Mouse (Mus musculus) CH12.LX (cell line): ENCODE results near the gene Lamb2.

Experiments used
- CHD1 ChIP-seq: IDR thresholded peaks from 2 replicates; pipeline ENCODE4 v1.6.1; 2012; ENCODE audit warnings: low read depth, low read length, improper control_type of control experiment, inconsistent platforms
- CHD2 ChIP-seq: IDR thresholded peaks from 2 replicates; pipeline ENCODE4 v1.6.1; 2011; ENCODE audit warnings: low read length, improper control_type of control experiment
- CTCF ChIP-seq, 2 experiments: IDR thresholded peaks in 1 of 2; conservative IDR thresholded peaks in 1 of 2; 2 replicates each; pipeline ENCODE4 v1.5.1; 2011 to 2012; ENCODE audit warnings: low read depth in 2 of 2, low read length in 2 of 2, improper control_type of control experiment in 1 of 2, inconsistent platforms in 1 of 2, mild to moderate bottlenecking in 1 of 2, moderate library complexity in 1 of 2
- EP300 ChIP-seq: IDR thresholded peaks from 2 replicates; pipeline ENCODE4 v1.6.1; 2011; ENCODE audit warnings: low read length, improper control_type of control experiment
- MAFK ChIP-seq: IDR thresholded peaks from 2 replicates; pipeline ENCODE4 v1.6.1; 2011; ENCODE audit warnings: low read length, improper control_type of control experiment; ENCODE audit not compliant: insufficient replicate concordance
- NELFE ChIP-seq: IDR thresholded peaks from 2 replicates; pipeline ENCODE4 v1.6.1; 2011; ENCODE audit warnings: low read depth, low read length, improper control_type of control experiment
- POLR2A ChIP-seq: IDR thresholded peaks from 2 replicates; pipeline ENCODE4 v1.6.1; 2011; ENCODE audit warnings: low read depth, mild to moderate bottlenecking, improper control_type of control experiment, low read length
- USF1 ChIP-seq: IDR thresholded peaks from 2 replicates; pipeline ENCODE4 v1.6.1; 2014; ENCODE audit warnings: low read depth, mild to moderate bottlenecking, inconsistent platforms, low read length, improper control_type of control experiment
- ZC3H11A ChIP-seq: IDR thresholded peaks from 2 replicates; pipeline ENCODE4 v1.6.1; 2012; ENCODE audit warnings: low read depth, mild to moderate bottlenecking, inconsistent platforms, low read length, improper control_type of control experiment

- TF ChIP-seq CTCF (conservative IDR thresholded peaks at IDR 0.05 in 1 of 2, IDR thresholded peaks at IDR 0.05 in 1 of 2; ENCODE audit: low read depth in 2 of 2, low read length in 2 of 2), result no peak
- no peak for TF ChIP-seq EP300
- TF ChIP-seq CHD1, result no peak
- TF ChIP-seq USF1, result no peak
- TF ChIP-seq NELFE, result peak; percentile 75
- TF ChIP-seq MAFK, result no peak
- peak; percentile 80 for TF ChIP-seq POLR2A
- TF ChIP-seq ZC3H11A, result no peak
- TF ChIP-seq CHD2, result peak; percentile 99
Measured at GRCm38 (mm10) chr9:108460319-108461178, 19.0 kb upstream of the Lamb2 start, which contains the start of gene Ccdc71.
